Mouse (Mus musculus) bone marrow macrophage, adult 2 months (primary cell): ENCODE measurements at regions not wholly inside any gene's neighbourhood (a gene's known extent, or its start where the extent isn't known, plus 50 kb on each side); places are given as distances from the start of the nearest gene placed in this dataset.

Experiments
- CTCF ChIP-seq: IDR thresholded peaks from 2 replicates; pipeline ENCODE4 v1.5.1; 2012; ENCODE audit warnings: low read depth, mild to moderate bottlenecking, low read length, moderate library complexity
- POLR2A ChIP-seq: IDR thresholded peaks from 2 replicates; pipeline ENCODE4 v1.6.1; 2012; ENCODE audit warnings: mild to moderate bottlenecking, low read depth, low read length, borderline replicate concordance

DNA sequence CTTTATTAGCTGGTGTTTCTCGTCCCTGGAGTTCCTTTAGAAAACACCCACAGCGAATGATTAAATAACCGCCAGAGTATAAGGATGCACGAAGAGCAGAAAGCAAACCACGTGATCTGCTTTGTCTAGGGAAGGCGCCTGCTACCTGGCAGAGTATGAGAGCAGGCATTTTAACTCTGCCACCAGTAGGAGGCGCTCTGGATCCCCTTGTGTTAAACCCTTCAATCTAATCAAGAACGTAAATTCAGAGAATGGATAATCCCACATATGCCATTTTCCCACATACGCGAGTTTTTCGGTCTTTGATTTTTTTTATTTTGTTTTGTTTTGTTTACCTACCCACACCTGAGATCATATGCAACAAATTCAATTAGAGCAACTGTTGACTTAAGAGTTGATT, 376.1 kb upstream of the Jmjd1c start:
- TF ChIP-seq POLR2A (no peak), CTCF (no peak)
